Mouse (Mus musculus): ENCODE results near the gene Gbp9.
"Not testable (repeated sequence)": the region's sequence is repeated elsewhere in the genome, so short reads cannot be mapped to it uniquely, and the experiment has no call there.

Gbp9 gene

DNA sequence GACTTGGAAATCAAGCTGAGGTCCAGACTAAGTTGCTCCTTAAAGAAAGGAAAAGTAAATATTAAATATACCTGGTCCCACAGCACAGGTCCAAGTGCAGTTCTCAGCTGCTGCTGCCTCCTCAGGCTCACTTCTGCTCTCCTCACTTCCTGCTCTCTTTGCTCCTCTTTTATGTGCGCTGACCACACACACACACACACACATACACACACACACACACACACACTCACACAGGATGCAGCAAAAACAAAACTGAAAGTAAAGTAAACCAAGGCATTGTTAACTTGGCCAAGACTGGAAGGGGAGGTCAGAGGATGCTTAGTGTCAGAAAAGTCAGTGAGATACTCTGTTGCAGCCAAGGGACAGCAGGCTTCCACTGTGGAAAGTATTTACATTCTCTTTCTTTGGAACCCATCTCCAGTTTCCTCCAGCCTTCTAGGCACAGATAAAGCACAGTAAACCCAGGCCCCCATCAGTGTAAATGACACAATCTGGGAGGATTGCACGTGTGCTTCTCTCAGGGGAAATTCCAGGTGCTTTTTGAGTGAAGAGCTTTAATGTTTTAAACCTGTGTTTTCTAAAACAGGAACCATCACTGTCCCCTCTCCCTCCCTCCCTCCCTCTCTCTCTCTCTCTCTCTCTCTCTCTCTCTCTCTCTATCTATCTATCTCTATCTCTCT lies at the start of gene Gbp9, which contains the start of the genes Gbp8 and Gbp4:
Gene Gbp9 (minus strand): TSS at position 131 of the 680 bp plus-strand sequence.
Gene Gbp8 (minus strand): TSS at position 132 of the 680 bp plus-strand sequence.
Gene Gbp4 (minus strand): TSS at position 178 of the 680 bp plus-strand sequence.
- DNase-seq (ENCODE audit: low spot score in 2 of 2), result peak; percentile 70 to 79

DNA sequence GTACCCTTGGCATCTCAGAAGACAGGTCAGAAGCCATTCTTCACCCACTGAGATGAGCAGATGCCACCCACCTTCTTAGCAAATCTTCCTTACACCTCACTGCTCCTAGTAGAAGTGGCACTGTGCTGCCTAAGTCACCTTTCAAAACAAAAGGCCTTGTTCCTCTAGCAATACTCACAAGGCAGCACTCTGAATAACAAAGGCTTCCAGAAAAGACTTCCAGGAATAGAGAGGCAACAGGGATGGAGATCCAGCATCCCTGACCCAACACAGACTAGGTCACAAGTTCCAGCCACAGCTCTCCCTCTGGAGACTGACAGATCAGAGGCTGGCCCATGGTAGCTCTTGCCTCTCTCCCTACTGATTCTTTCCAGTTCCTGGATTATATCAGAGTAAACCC lies 42.1 kb upstream of the Gbp9 start:
- no peak for DNase-seq (ENCODE audit: low spot score in 2 of 2)

DNA sequence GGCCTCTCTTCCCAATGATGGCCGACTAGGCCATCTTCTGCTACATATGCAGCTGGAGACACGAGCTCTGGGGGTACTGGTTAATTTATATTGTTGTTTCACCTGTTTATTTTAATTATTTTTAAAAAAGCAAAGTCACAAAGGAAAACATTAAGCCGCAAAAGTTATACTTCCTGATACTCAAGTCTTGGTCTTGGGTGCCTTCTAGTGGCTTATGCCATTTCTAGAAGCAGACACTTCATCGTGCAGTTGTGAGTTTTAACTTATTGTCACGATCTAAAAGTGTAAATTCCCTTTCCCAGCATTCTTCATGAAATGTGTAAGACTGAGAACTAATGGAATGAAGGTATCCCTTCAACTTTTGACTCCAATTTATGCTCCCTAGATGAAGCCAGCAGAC lies 17.2 kb upstream of the Gbp9 start:
- DNase-seq (ENCODE audit: low spot score in 2 of 2), result no peak

DNA sequence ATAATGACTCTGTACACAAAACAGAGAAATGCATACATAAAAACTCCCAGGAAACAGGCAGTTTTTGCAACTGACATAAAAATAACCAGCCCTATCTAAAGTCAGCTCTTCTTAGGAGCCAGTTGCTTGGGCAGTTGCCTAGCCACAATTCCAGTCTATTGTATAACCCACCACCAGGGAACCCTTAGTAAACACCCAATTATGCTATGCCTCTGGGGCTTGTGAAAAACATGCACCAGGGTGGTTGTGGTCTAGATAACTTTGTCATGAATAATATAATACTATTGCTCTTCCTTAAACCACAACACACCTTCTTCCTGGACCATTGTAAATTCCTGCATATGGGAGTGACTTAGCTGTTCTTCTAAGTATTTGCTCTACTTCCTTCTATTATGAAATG lies 14.7 kb upstream of the Gbp9 start:
- DNase-seq (ENCODE audit: low spot score in 2 of 2), result no peak

DNA sequence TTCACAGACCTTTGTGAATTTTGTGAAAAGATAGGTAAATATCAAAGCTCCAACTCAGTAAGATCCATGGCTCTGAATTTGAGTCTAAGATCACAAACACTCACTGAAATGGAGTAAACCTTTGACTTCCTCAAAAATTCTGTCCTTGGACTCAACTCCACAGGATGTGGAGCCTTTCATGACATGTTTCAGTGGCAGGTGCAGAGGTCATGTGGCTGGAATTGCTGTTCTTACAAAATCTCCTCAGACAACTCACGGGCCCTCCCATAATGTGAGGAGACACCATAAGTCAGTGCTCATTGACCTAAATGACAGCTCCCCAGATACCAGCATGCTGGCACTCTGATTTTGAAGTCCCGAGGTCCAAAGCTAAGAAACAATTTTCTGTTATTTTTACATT lies 8.7 kb upstream of the Gbp9 start:
- not testable (repeated sequence) for DNase-seq (ENCODE audit: low spot score in 2 of 2)

DNA sequence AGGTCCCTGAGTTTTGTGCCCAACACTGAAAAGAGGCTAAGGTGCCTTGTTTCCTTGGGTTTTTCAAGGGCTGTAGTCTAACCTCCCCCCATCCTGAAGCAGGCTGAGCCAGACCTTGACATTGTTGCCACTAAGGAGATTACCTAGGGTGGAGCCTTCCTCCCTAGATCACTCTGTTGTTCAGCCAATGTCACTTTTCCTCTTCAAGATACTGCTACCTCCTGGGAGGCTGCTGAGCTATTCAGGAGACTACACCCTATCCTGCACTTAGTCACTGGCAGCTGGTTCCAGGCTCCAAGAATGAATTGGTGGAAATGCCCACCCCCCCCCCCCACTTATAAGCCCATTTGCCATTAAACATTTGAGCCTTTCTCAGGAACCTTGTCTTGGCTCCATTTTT lies 7.1 kb upstream of the Gbp9 start:
- no peak for DNase-seq (ENCODE audit: low spot score in 2 of 2)

DNA sequence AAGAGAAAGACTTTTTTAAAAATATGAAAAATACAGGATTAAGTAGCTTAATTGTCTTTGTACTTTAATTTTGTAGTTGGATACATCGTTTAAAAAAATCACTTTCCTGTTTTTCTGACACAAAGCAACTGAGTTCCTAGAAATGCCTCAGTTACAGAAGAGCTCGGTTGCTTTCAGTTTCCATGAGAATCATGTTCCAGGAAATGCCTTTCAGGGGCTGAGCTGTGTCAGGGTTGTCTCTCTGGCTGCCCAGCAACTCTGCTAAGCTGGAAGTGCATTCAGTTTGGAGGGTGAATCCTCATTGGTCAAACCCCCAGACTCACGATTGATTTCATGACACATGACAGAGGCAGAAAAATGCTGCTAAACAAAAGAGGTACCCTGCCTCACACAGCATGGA lies 6.4 kb upstream of the Gbp9 start:
- peak; percentile 16 to 46 for DNase-seq (ENCODE audit: low spot score in 2 of 2)

DNA sequence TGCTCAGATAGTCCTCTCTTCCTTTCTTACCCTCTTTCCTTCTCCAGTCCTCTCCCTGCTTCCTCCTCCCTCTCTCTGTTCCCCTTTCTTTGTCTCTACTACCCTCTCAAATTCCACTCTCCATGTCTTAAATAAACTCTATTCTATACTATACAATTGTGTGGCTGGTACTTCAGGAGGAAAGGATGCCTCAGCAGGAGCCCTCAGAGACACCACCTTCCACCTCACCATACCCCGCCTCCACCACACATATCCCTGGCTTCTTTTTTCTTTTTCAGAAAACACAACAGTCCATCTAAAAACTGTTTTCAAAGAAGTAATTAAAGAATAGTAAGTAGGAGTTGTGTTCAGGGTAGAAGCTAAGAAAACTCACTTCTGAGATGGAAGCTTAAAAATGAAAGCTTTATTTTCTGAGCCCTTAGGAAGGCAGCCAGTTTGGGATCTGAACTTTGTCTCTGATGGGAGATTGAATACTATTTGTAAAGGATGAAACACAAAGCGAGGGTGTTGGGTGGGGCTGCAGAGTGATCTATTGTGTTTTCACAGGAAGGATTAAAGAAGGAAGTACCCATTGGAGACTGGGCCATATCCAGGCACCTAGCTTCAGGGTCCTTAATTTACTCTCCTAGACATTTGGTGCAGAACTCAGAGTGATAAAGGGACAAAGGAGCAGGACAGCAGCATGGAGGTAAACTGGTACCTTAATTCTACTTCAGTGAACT lies 911 bp upstream of the Gbp9 start:
- not testable (repeated sequence) for DNase-seq (ENCODE audit: low spot score in 2 of 2)

DNA sequence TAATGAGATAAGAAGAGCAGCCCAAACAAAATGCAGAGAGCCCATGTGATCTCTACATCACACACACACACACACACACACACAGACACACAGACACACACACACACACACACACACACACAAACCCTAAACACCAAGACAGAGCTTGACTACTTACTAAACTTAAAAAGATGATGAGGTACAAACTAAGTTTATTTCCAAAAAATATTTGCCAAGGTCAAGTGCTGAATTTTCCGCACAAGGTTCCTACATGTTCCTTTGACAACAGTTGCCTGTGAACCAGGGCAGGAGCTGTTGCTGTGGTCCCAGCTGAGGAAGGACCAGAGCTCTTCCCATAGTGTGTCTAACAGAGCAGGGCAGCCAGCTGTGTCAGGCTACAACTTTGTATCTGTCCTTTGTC lies 433 bp downstream of the Gbp9 start:
- DNase-seq (ENCODE audit: low spot score in 2 of 2), result no peak

DNA sequence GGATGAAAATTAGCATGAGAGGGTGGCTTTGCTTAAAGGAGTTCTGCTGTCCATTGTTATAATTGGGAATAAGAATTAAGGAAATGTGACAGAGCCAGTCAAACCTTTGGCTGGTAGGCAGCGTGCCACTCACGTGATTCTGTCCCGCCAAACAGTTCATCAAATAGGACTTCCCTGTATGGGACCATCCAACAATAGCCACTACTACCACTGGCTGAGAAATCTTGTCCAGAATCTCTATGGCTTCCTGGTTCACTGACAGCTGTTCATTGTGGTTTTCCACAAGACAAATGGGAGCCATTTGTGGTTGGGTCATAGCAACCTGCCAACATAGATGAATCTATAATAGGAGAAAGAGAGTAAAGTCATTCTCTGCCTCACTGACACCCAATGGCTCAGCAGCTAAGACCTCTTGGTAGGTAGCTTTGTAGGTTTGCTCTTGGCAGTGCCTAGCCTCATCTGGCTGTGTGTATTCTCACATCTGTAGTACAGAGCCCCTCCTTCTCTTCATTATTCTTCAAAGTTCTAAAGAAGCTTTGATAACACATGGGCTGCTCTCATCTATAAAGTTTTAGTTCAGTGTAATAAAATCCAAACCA lies 2.5 kb downstream of the Gbp9 start:
- DNase-seq (ENCODE audit: low spot score in 2 of 2), result not testable (repeated sequence)

DNA sequence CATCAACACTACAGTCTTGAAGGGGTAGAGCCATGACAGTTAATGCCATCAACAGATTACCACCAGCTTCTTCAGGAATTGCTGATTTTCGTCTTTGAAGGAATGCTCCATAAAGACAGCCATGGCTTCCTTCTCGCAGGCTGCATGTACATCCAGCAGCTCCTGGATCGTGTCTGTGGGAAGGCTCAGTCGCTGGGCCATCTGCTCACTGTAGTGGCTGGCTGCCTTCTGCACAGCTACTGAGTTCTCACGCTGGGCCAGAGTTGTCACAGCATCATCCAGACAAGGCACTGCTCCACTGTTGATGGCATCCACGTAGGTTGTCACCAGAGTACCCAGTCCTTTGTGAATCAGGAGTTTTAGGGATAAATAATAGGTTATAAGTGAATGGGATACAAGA lies 17.6 kb downstream of the Gbp9 start:
- not testable (repeated sequence) for DNase-seq (ENCODE audit: low spot score in 2 of 2)

DNA sequence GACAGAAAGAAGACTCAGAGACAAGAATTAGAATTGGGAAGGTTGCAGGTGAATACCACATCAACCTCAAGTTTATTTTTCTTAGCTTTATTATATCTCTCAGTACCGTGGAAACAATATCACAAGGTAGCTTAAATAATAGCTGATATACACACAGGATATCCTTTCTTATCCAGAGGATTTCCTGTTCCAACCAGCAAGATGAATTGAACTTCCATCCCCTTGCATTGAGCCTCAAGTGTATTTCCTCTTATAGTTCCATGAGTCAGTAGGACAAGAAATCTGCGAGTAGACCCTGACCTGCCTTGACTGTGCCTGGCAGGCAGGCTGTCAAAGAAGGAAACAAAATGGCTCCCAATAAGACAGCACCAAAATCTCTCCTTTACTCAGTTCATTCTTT lies 23.6 kb downstream of the Gbp9 start:
- DNase-seq (ENCODE audit: low spot score in 2 of 2), result no peak

DNA sequence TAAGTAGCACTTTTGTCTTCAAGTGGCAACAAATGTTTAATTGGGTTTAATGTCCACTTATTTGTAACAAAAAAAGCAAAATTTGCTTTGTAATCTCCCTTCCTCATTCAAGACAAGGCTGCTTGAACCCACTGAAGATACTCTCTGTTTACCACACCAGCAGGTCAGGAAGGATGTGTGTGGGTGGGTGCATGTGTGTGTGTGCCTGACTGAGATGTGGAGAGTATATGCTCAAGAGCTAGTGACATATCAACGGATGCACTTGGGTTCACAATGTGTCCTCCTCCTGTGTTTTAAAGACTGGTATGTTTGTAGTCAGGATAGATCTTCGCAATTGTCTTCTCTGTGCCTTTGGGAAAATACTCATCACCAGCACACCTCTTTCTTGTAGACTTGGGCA lies 24.6 kb downstream of the Gbp9 start:
- DNase-seq (ENCODE audit: low spot score in 2 of 2), result peak; percentile 83 to 85

DNA sequence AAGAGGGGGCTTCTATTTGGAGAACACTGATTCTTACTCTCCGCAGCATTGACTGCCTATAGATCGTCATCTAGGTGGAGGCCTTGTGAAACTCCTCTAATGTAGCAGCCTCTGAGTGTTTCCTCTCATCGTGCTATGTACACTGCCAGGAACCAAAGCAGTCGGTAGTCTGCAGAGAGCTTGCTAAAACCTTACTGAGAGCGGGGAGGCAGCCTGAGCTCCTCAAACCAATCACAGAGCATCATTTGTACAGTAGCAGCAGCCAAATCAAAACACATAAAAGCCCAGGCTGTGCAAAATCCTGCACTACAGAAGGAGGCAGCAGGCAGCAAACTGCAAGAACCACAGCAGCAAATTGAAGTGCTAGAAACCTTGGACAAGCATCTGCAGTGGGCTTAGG lies 25.7 kb downstream of the Gbp9 start:
- no peak for DNase-seq (ENCODE audit: low spot score in 2 of 2)

DNA sequence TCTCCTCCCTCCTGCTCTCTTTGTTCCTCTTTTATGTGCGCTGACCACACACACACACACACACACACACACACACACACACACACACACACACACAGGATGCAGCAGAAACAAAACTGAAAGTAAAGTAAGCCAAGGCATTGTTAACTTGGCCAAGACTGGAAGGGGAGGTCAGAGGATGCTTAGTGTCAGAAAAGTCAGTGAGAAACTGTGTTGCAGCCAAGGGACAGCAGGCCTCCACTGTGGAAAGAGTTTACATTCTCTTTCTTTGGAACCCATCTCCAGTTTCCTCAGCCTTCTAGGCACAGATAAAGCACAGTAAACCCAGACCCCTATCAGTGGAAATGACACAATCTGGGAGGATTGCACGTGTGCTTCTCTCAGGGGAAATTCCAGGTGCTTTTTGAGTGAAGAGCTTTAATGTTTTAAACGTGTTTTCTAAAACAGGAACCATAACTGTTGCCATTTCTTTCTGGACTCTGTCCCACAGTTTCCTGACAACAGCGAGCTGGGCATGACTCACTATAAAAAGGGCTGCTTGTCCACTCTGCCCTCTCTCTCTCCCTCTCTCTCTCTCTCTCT lies 29.0 kb downstream of the Gbp9 start:
- peak; percentile 85 to 91 for DNase-seq (ENCODE audit: low spot score in 2 of 2)

DNA sequence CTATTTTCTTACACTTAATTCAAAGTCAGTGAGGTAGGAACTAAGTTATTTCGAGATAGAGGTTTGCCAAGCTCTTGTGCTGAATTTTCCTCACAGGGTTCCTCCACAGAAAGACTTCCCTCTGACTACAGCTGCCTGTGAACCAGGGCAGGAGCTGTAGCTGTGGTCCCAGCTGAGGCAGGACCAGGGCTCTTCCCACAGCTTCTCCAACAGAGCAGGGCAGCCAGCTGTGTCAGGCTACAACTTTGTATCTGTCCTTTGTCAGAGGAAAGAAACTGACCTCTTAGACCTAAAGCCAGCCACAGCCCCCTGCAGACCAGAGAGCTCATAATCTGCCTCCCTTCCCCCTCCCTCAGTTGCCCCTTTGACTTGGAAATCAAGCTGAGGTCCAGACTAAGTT lies 29.6 kb downstream of the Gbp9 start:
- peak; percentile 8 to 9 for DNase-seq (ENCODE audit: low spot score in 2 of 2)

DNA sequence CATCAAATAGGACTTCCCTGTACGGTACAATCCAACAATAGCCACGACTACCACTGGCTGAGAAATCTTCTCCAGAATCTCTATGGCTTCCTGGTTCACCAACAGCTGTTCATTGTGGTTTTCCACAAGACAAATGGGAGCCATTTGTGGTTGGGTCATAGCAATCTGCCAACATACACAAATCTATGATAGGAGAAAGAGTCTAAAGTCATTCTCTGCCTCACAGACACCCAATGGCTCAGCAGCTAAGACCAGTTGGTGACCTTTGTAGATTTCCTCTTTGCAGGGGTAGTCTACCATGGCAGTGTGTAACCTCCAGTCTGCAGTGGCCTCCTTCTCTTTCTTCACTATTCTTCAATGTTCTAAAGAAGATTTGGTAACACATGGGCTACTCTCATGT lies 33.6 kb downstream of the Gbp9 start:
- DNase-seq (ENCODE audit: low spot score in 2 of 2), result peak in 1 of 2 experiments; percentile 10

DNA sequence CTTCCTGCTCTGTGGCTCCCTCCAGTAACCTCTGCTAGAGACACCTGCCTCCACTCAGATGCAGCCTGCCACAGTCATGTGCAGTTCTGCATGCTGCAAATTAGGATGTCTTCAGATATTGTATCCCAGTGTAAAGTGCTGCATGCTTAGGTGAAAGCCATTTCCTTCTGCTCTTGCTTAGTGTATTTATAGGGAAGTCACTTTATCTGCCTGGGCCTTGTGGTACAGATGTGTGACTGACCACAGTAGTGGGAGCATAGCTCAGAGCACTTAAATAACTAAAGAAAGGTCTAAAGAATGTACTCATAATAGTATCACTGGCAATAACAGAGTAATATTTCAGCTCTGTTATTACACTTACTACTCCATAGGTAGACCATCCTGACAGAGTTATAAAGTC lies 57.4 kb downstream of the Gbp9 start:
- DNase-seq (ENCODE audit: low spot score in 2 of 2), result no peak

DNA sequence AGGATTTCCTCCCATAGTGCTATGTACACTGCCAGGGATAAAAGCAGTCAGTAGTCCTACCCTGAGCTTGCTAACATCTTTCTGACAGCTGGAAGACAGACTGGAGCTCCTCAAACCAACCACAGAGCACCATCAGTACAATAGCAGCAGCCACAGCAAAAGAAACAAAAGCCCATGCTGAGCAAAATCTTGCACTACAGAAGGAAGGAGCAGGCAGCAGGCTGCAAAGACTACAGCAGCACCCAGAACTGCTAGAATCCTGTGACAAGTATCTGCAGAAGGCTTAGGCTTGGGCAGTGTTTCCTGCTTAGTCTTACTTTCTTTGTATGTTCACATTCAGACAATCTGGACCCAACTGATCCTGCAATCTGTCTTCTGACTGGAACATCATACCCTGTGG lies 71.0 kb downstream of the Gbp9 start:
- DNase-seq (ENCODE audit: low spot score in 2 of 2), result not testable (repeated sequence)

DNA sequence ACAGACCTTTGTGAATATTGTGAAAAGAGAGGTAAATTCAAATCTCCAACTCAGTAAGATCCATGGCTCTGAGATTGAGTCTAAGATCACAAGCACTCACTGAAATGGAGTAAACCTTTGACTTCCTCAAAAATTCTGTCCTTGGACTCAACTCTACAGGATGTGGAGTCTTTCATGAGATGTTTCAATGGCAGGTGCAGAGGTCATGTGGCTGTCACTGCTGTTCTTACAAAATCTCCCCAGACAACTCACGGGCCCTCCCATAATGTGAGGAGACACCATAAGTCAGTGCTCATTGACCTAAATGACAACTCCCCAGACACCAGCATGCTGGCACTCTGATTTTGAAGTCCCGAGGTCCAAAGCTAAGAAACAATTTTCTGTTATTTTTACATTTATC lies 74.9 kb downstream of the Gbp9 start:
- DNase-seq (ENCODE audit: low spot score in 2 of 2), result not testable (repeated sequence)

DNA sequence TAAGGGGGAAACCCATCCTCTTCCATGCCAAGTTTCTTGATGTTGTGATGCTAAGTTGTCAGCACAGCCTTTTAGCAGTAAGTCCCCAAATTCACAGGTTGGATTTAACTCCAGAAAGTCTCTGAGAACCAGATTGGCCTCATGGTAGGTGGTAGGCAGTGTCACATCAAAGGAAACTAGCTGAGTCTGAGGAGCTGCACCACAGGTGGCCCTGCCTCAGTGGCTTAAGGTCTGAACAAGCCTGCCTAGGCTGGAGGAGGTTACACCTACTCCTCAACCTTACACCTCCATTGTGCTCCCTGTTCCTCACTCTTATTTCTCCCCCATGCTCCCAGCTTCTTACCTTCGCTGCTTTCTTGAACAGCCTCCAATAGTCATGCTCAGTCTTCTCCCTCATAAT lies 76.0 kb downstream of the Gbp9 start:
- DNase-seq (ENCODE audit: low spot score in 2 of 2), result no peak

DNA sequence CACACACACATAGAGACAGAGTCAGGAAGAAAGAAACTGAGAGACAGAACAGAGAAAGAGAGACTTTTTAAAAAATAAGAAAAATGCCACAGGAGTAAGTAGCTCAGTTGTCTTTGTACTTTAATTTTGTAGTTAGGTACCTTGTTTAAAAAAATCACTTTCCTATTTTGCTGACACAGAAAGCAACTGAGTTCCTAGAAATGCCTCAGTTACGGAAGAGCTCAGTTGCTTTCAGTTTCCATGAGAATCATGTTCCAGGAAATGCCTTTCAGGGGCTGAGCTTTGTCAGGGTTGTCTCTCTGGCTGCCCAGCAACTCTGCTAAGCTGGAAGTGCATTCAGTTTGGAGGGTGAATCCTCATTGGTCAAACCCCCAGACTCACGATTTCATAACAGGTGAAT lies 76.9 kb downstream of the Gbp9 start:
- not testable (repeated sequence) for DNase-seq (ENCODE audit: low spot score in 2 of 2)

DNA sequence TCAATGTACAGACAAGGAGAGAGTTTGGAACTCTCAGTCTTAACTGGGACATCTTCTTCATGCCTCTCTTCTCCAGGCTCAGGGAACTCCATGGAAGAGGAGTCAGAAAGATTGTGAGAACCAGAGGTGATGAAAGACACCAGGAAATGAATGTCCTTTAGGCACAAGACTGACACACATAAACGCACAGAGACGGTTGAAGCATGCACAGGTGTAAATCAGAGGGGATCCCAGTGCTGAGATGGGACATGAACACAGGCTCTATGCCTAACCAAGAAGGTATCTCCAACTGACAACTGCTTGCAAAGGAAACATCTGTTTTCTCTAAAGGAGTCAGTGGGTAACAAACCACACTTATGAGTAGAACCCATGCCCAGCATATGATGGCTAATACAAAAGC lies 79.1 kb downstream of the Gbp9 start:
- DNase-seq (ENCODE audit: low spot score in 2 of 2), result no peak
